Mouse (Mus musculus) kidney, embryonic 14.5 days (tissue): ENCODE measurements around the gene Sppl2b. TPM values are rescaled to one million over a fixed set of nuclear protein-coding genes. Genes with fewer than 3 reads are reported as not detected.

Source experiments
- ATAC-seq: fragments of 200-750 bp; cut with Nextera tagmentation; 2 replicates; pipeline ENCODE4 v1.8.0; 2017; ENCODE audit warnings: moderate number of reproducible peaks, mild to moderate bottlenecking, moderate TSS enrichment, moderate library complexity; ENCODE audit not compliant: low FRiP score, low TSS enrichment
- H3K27ac ChIP-seq: fragments of 300-500 bp; sonication (generic); 2 replicates; pipeline ENCODE4 v1.5.1; 2014; ENCODE audit warnings: low read depth, mild to moderate bottlenecking, low read length, moderate library complexity, mixed read lengths
- H3K27me3 ChIP-seq: fragments of 300-500 bp; sonication (generic); 2 replicates; pipeline ENCODE4 v1.6.1; 2014; ENCODE audit warnings: mild to moderate bottlenecking, low read length; ENCODE audit not compliant: control insufficient read depth, insufficient read depth
- H3K36me3 ChIP-seq: fragments of 300-500 bp; sonication (generic); 2 replicates; pipeline ENCODE4 v1.6.1; 2014; ENCODE audit warnings: low read length, mixed read lengths; ENCODE audit not compliant: control insufficient read depth, insufficient read depth
- H3K4me1 ChIP-seq: fragments of 300-500 bp; sonication (generic); 2 replicates; pipeline ENCODE4 v1.6.1; 2014; ENCODE audit warnings: low read length, mixed read lengths; ENCODE audit not compliant: control insufficient read depth, insufficient read depth
- H3K4me2 ChIP-seq: fragments of 300-500 bp; sonication (generic); replicated peaks from 2 replicates; pipeline ENCODE4 v1.6.1; 2014; ENCODE audit warnings: low read depth, mild to moderate bottlenecking, low read length
- H3K4me3 ChIP-seq: fragments of 300-500 bp; sonication (generic); 2 replicates; pipeline ENCODE4 v1.5.1; 2014; ENCODE audit warnings: mild to moderate bottlenecking, low read length
- H3K9ac ChIP-seq: fragments of 300-500 bp; sonication (generic); 2 replicates; pipeline ENCODE4 v1.6.1; 2014; ENCODE audit warnings: low read depth, mild to moderate bottlenecking, low read length, moderate library complexity
- H3K9me3 ChIP-seq: fragments of 300-500 bp; sonication (generic); 2 replicates; pipeline ENCODE4 v1.6.1; 2016; ENCODE audit warnings: low read length; ENCODE audit not compliant: control insufficient read depth
- WGBS: fragments of 180-500 bp; shearing (Covaris S2); extraction: QIAGEN DNeasy Blood & Tissue Kit; methylation state at CpG from one replicate; pipeline ENCODE4 v1.1.7; 2014; 5-methylcytosine and 5-hydroxymethylcytosine counted together
- polyA plus RNA-seq: library from polyadenylated mRNA; unstranded; fragments of >200 nt; fragmentation: Nextera tagmentation; extraction: Ambion mirVana; gene quantifications from 2 replicates; pipeline ENCODE4 v1.2.1, GENCODE M21; 2014

Sppl2b gene
- polyA plus RNA-seq, 1 experiment from 2014 or later = 35.1 TPM

DNA sequence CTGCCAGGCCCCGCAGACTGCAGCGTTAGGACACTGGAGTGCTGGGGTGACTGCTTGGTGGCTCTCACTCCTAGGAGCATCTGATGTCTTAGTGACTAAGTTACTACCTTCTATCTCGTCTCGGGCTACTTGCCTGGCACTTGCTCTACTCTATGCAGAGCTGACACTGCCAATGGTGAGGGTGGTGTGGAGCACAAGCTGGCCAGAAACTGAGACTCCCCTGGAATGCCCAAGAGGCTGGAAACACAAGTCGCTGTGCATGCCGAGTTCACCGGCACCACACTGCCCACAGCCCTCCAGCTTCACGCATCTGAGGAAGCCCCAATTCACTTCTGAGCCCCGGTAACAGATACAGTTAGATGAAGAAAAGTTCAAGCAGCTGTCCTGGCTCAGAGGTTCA, 19.0 kb downstream of the Sppl2b start:
- Histone ChIP-seq H3K27me3 (peaks cover 5% of the 10 kb centered on the region; the same call in 1 of the 2 replicates), H3K36me3 (no peaks in the 10 kb centered on the region), H3K27ac (no peak overlapping the region), H3K4me3 (no peak overlapping the region), H3K4me1 (no peaks in the 10 kb centered on the region), H3K9ac (no peak overlapping the region), H3K4me2 (no peak overlapping the region), H3K9me3 (no peaks in the 10 kb centered on the region)
- ATAC-seq = no peak
- WGBS = 76% methylated on average over 9 of the region's 9 CpGs

DNA sequence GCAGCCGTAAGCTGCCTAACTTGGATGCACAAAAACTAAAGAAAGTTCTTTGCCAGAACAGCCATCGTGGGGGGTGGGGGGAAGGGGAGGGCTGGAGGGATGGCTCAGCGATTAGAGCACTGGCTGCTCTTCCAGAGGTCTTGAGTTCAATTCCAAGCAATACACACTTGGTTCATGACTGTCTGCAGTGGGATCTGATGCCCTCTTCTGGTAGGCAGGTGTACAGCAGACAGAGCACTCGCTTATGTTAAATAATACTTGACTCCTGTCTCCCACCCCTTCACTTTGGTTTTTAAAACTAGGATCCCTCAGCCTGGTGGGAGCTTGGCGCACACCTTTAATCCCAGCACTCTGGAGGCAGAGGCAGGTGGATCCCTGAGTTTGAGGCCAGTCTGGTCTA, 21.0 kb downstream of the Sppl2b start:
- ATAC-seq = no peak
- Histone ChIP-seq H3K4me1 (no peaks in the 10 kb centered on the region), H3K36me3 (no peaks in the 10 kb centered on the region), H3K9me3 (no peaks in the 10 kb centered on the region), H3K4me3 (no peak overlapping the region), H3K27ac (no peak overlapping the region), H3K4me2 (no peak overlapping the region), H3K27me3 (peaks cover 5% of the 10 kb centered on the region; the same call in 1 of the 2 replicates), H3K9ac (no peak overlapping the region; the same call in 1 of the 2 replicates)
- WGBS = 28% methylated on average over 5 of the region's 5 CpGs

DNA sequence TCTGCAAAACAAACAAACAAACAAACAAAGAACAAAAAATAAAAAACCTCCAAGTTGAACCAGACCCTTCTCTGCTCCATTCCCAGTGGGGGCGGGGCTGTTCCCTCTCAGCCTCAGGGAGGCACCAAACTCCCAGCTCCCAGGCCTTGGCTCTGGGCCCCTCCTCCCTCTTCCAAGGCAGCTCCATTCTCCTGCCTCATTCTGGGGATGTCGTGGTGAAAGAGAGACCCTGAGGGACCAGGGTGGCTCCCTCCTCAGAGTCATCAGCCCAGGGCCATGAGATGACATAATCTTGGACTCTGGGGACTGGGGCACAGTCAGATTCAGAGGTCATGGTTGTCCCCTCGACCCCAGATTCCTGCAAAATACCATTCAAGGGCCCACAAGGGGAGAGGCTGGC, 21.5 kb downstream of the Sppl2b start:
- 34% methylated on average over 3 of the region's 3 CpGs for WGBS
- no peak overlapping the region for H3K4me2 ChIP-seq
- H3K27me3 ChIP-seq = peaks cover 5% of the 10 kb centered on the region; the same call in 1 of the 2 replicates
- H3K27ac ChIP-seq = no peak overlapping the region
- H3K4me1 ChIP-seq = no peaks in the 10 kb centered on the region
- H3K36me3 ChIP-seq = no peaks in the 10 kb centered on the region
- no peaks in the 10 kb centered on the region for H3K9me3 ChIP-seq
- no peak overlapping the region for H3K4me3 ChIP-seq
- no peak overlapping the region for H3K9ac ChIP-seq
- no peak for ATAC-seq

DNA sequence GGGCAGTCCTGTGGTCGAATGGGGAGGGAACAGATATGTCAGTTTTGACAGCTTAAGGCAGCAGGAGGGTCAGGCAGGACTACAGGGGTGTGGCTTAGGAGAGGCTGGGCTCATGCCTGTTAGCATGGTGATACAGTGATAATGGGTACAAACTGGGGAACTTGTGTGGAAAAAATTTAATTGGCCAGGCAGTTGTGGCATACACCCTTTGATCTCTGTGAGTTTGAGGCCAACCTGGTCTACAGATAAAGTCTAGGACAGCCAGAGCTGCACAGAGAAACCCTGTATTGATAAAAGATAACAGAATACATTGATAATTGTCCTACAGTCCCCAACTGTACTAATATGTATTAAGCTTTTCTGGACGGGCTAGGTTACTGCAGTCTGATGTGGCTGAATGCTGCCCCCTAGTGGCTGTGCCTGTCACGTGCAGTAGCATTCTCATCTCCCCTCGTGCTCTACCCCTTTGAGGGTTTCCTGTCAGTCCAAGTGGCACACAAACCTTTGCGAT, 25.1 kb downstream of the Sppl2b start:
- Histone ChIP-seq H3K27ac (no peak overlapping the region), H3K4me1 (no peaks in the 10 kb centered on the region), H3K4me2 (no peak overlapping the region), H3K9ac (no peak overlapping the region), H3K36me3 (no peaks in the 10 kb centered on the region), H3K4me3 (no peak overlapping the region), H3K9me3 (no peaks in the 10 kb centered on the region), H3K27me3 (no peaks in the 10 kb centered on the region)
- peak; percentile 34; the same call in 1 of the 2 replicates for ATAC-seq
- WGBS = 18% methylated on average over 5 of the region's 5 CpGs

- Histone ChIP-seq H3K9ac (no peak overlapping the region), H3K9me3 (no peaks in the 10 kb centered on the region), H3K27me3 (no peaks in the 10 kb centered on the region), H3K4me1 (no peaks in the 10 kb centered on the region), H3K4me2 (no peak overlapping the region), H3K36me3 (no peaks in the 10 kb centered on the region), H3K4me3 (no peak overlapping the region), H3K27ac (no peak overlapping the region)
- ATAC-seq = no peak
- WGBS = 74% methylated on average over 2 of the region's 2 CpGs
These were observed 25.8 kb downstream of the Sppl2b start for GRCm38 (mm10) chr10:80880901-80881300.

- no peaks in the 10 kb centered on the region for H3K9me3 ChIP-seq
- ATAC-seq = no peak
These were observed 26.2 kb downstream of the Sppl2b start for GRCm38 (mm10) chr10:80881301-80881700.

GRCm38 (mm10) chr10:80887181-80887580, 32.1 kb downstream of the Sppl2b start:
- no peaks in the 10 kb centered on the region for H3K4me1 ChIP-seq
- no peaks in the 10 kb centered on the region for H3K9me3 ChIP-seq
- H3K27me3 ChIP-seq = peaks cover 7% of the 10 kb centered on the region; the same call in 1 of the 2 replicates
- WGBS = 58% methylated on average over 11 of the region's 11 CpGs
- no peak overlapping the region for H3K4me2 ChIP-seq
- no peak for ATAC-seq
- H3K9ac ChIP-seq = no peak overlapping the region
- H3K36me3 ChIP-seq = no peaks in the 10 kb centered on the region
- H3K4me3 ChIP-seq = no peak overlapping the region
- no peak overlapping the region for H3K27ac ChIP-seq

More at GRCm38 (mm10) chr10:80881301-80881700, 26.2 kb downstream of the Sppl2b start:
- Histone ChIP-seq H3K27me3 (no peaks in the 10 kb centered on the region), H3K27ac (no peak overlapping the region), H3K4me1 (no peaks in the 10 kb centered on the region), H3K4me3 (no peak overlapping the region), H3K36me3 (no peaks in the 10 kb centered on the region), H3K4me2 (no peak overlapping the region), H3K9ac (no peak overlapping the region)
- WGBS = 27% methylated on average over 10 of the region's 10 CpGs

DNA sequence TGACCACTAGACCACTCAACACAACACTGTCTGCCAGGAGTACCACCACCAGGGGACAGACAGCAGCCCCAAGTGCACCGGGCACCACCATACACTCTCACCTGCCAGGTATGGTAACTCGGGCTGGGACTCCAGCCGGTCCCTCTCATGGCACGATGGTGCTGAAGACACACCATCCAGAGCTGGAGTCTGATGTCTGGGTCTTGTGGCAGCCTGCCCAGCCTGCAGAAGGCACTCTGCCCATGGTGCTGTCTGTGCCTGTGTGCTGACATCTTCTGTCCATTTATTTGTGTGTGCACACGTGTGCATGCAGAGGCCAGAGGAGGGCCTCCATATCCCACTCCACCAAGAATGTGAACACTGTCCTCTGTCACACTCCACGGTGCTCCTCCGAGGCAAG, 40.0 kb downstream of the Sppl2b start:
- peaks cover 12% of the 10 kb centered on the region for H3K36me3 ChIP-seq
- peaks cover 9% of the 10 kb centered on the region for H3K4me1 ChIP-seq
- no peak overlapping the region for H3K27ac ChIP-seq
- no peak overlapping the region for H3K4me3 ChIP-seq
- no peak overlapping the region for H3K9ac ChIP-seq
- 86% methylated on average over 7 of the region's 7 CpGs for WGBS
- ATAC-seq = no peak
- no peak overlapping the region for H3K4me2 ChIP-seq
- H3K9me3 ChIP-seq = 0 out of 2 replicates have a peak, but pooled peaks cover 2% of the 10 kb centered on the region
- no peaks in the 10 kb centered on the region for H3K27me3 ChIP-seq

- no peak overlapping the region for H3K9ac ChIP-seq
- H3K4me2 ChIP-seq = no peak overlapping the region
- no peaks in the 10 kb centered on the region for H3K27me3 ChIP-seq
- H3K4me3 ChIP-seq = no peak overlapping the region
- H3K9me3 ChIP-seq = 0 out of 2 replicates have a peak, but pooled peaks cover 2% of the 10 kb centered on the region
- no peak overlapping the region for H3K27ac ChIP-seq
- ATAC-seq = no peak
- H3K4me1 ChIP-seq = peaks cover 9% of the 10 kb centered on the region
- 82% methylated on average over 6 of the region's 6 CpGs for WGBS
- peaks cover 12% of the 10 kb centered on the region for H3K36me3 ChIP-seq
These were observed 40.6 kb downstream of the Sppl2b start for GRCm38 (mm10) chr10:80895697-80896096.
